Mouse (Mus musculus): Measurements from ENCODE around the gene Neil1. TPM values are rescaled to one million over a fixed set of nuclear protein-coding genes. Genes with fewer than 3 reads are reported as not detected.

The Neil1 gene
- polyA plus RNA-seq, 1 experiment from 2014 or later = 8.1 TPM

DNA sequence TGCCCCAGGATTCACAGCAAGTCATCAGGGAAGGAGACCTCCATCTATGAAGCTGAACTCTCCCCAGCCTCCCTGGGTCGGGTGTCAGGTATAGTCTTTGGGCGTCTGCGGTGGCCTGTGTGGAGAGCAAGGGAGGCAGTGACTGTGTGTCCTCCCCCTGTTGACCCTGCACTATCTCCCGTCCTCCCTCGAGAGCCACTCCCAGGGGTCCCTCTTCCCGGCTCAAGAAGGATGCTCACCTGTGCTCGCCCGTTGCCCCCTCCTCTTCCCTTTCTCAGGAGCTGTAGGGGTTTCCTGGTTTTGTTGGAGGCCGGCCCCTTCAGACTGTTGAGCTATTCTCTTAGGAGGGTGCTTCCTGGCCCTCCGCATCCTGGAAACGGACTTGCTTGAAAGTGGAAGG, 4.9 kb downstream of the Neil1 start:
- Histone ChIP-seq H3K4me3 (ENCODE audit: low read length) (no peak overlapping the region), H3K4me2 (ENCODE audit: low read depth, low read length) (no peak overlapping the region), H3K36me3 (ENCODE audit: control insufficient read depth, insufficient read depth) (peaks cover 18% of the 10 kb centered on the region), H3K27ac (ENCODE audit: low read length) (no peak overlapping the region), H3K9ac (ENCODE audit: low read length) (no peak overlapping the region), H3K9me3 (replicated peaks; ENCODE audit: control insufficient read depth, low read length) (no peaks in the 10 kb centered on the region), H3K4me1 (ENCODE audit: control insufficient read depth, insufficient read depth, low read length) (peaks cover 5% of the 10 kb centered on the region), H3K27me3 (ENCODE audit: control insufficient read depth, insufficient read depth, low read length) (no peaks in the 10 kb centered on the region)
- ATAC-seq (replicated peaks; ENCODE audit: extremely low read depth, insufficient read depth, low FRiP score) = no peak
- 84% methylated on average over 11 of the region's 11 CpGs for WGBS

DNA sequence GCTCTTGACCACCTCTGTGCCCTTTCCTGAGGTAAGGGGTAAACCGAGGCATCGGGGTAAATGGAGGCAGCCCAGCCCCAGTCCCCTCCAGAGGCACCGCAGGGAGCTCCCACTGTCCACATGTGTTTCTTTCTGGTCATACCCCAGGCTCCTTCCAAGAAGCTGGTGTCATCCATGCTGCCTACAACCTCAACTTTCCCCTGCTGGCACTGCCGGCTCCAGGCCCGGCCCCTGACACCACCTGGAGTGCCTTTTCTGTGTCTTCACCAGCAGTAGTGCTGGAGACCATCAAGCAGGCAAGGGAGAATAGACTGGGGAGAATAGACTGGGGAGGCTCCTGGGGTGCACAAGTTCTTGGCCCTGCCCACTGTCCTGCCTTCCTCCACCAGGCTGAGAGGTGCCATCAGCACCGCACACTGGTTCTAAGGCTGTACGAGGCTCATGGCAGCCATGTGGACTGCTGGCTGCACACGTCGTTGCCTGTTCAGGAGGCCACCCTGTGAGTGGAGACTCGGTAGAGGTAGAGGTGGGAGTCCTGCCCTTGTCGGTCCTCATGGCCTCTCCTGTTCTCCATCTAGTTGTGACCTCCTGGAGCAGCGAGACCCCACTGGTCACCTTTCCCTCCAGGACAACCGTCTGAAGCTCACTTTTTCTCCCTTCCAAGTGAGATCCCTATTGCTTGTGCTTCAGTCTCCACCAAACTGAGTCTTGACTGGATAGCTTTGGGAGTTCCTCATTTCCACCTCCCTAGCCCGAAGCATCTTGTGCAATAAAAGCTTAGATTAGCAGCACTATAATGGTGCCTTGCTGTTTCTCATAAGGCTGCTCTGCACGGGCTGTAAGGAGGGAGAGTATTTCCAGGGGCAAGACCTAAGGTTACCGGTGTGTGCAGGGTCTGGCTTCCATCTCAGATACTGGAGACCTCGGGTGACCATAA, 6.4 kb downstream of the Neil1 start:
- no peaks in the 10 kb centered on the region for H3K9me3 ChIP-seq (replicated peaks; ENCODE audit: control insufficient read depth, low read length)
- H3K36me3 ChIP-seq (ENCODE audit: control insufficient read depth, insufficient read depth) = peaks cover 28% of the 10 kb centered on the region
- WGBS = 79% methylated on average over 17 of the region's 17 CpGs

DNA sequence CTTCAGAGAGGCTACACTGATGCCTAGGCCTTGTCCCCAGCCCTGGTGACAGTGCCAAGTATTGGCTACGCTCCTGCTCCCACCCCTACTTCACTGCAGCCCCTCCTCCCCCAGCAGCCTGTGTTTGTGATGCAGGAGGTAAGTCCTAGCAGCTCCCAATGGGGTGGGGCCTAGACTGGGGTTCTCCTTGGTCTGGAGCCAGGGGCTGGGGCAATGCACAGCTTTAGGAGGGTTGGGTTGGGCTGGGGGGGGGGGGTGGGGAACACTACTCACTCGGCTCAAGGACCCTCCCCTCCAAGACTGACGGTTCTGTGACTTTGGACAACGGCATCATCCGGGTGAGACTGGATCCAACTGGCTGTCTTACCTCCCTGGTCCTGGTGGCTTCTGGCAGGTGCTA, 8.5 kb downstream of the Neil1 start:
- 90% methylated on average over 5 of the region's 5 CpGs for WGBS
- Histone ChIP-seq H3K36me3 (ENCODE audit: control insufficient read depth, insufficient read depth) (peaks cover 28% of the 10 kb centered on the region), H3K27me3 (ENCODE audit: control insufficient read depth, insufficient read depth, low read length) (no peaks in the 10 kb centered on the region), H3K4me2 (ENCODE audit: low read depth, low read length) (no peak overlapping the region), H3K4me3 (ENCODE audit: low read length) (no peak overlapping the region), H3K27ac (ENCODE audit: low read length) (no peak overlapping the region), H3K9ac (ENCODE audit: low read length) (no peak overlapping the region), H3K9me3 (replicated peaks; ENCODE audit: control insufficient read depth, low read length) (no peaks in the 10 kb centered on the region), H3K4me1 (ENCODE audit: control insufficient read depth, insufficient read depth, low read length) (no peaks in the 10 kb centered on the region)
- ATAC-seq (replicated peaks; ENCODE audit: extremely low read depth, insufficient read depth, low FRiP score) = no peak

More for the DNA sequence above, 6.4 kb downstream of the Neil1 start:
- H3K27ac ChIP-seq (ENCODE audit: low read length) = no peak overlapping the region
- no peak for ATAC-seq (replicated peaks; ENCODE audit: extremely low read depth, insufficient read depth, low FRiP score)
- no peak overlapping the region for H3K4me3 ChIP-seq (ENCODE audit: low read length)
- H3K4me2 ChIP-seq (ENCODE audit: low read depth, low read length) = no peak overlapping the region
- H3K9ac ChIP-seq (ENCODE audit: low read length) = no peak overlapping the region
- H3K27me3 ChIP-seq (ENCODE audit: control insufficient read depth, insufficient read depth, low read length) = no peaks in the 10 kb centered on the region
- no peaks in the 10 kb centered on the region for H3K4me1 ChIP-seq (ENCODE audit: control insufficient read depth, insufficient read depth, low read length)

GRCm38 (mm10) chr9:57139110-57139509, 9.0 kb downstream of the Neil1 start:
- no peaks in the 10 kb centered on the region for H3K4me1 ChIP-seq (ENCODE audit: control insufficient read depth, insufficient read depth, low read length)
- peaks cover 28% of the 10 kb centered on the region for H3K36me3 ChIP-seq (ENCODE audit: control insufficient read depth, insufficient read depth)
- ATAC-seq (replicated peaks; ENCODE audit: extremely low read depth, insufficient read depth, low FRiP score) = no peak
- no peak overlapping the region for H3K9ac ChIP-seq (ENCODE audit: low read length)
- H3K9me3 ChIP-seq (replicated peaks; ENCODE audit: control insufficient read depth, low read length) = no peaks in the 10 kb centered on the region
- H3K27ac ChIP-seq (ENCODE audit: low read length) = no peak overlapping the region
- H3K27me3 ChIP-seq (ENCODE audit: control insufficient read depth, insufficient read depth, low read length) = no peaks in the 10 kb centered on the region
- 89% methylated on average over 9 of the region's 9 CpGs for WGBS
- H3K4me3 ChIP-seq (ENCODE audit: low read length) = no peak overlapping the region
- H3K4me2 ChIP-seq (ENCODE audit: low read depth, low read length) = no peak overlapping the region

- Histone ChIP-seq H3K27ac (ENCODE audit: low read length) (no peak overlapping the region), H3K4me2 (ENCODE audit: low read depth, low read length) (no peak overlapping the region), H3K9ac (ENCODE audit: low read length) (no peak overlapping the region), H3K9me3 (replicated peaks; ENCODE audit: control insufficient read depth, low read length) (no peaks in the 10 kb centered on the region), H3K36me3 (ENCODE audit: control insufficient read depth, insufficient read depth) (peaks cover 28% of the 10 kb centered on the region), H3K4me1 (ENCODE audit: control insufficient read depth, insufficient read depth, low read length) (no peaks in the 10 kb centered on the region), H3K27me3 (ENCODE audit: control insufficient read depth, insufficient read depth, low read length) (no peaks in the 10 kb centered on the region), H3K4me3 (ENCODE audit: low read length) (no peak overlapping the region)
- ATAC-seq (replicated peaks; ENCODE audit: extremely low read depth, insufficient read depth, low FRiP score) = no peak
- 90% methylated on average over 6 of the region's 6 CpGs for WGBS
Observed at GRCm38 (mm10) chr9:57138507-57138906, 9.6 kb downstream of the Neil1 start.

- WGBS = 86% methylated on average over 9 of the region's 9 CpGs
- Histone ChIP-seq H3K9ac (ENCODE audit: low read length) (no peak overlapping the region), H3K36me3 (ENCODE audit: control insufficient read depth, insufficient read depth) (peaks cover 28% of the 10 kb centered on the region), H3K27ac (ENCODE audit: low read length) (no peak overlapping the region), H3K27me3 (ENCODE audit: control insufficient read depth, insufficient read depth, low read length) (no peaks in the 10 kb centered on the region), H3K4me1 (ENCODE audit: control insufficient read depth, insufficient read depth, low read length) (no peaks in the 10 kb centered on the region), H3K4me2 (ENCODE audit: low read depth, low read length) (no peak overlapping the region), H3K4me3 (ENCODE audit: low read length) (no peak overlapping the region), H3K9me3 (replicated peaks; ENCODE audit: control insufficient read depth, low read length) (no peaks in the 10 kb centered on the region)
- no peak for ATAC-seq (replicated peaks; ENCODE audit: extremely low read depth, insufficient read depth, low FRiP score)
Observed at GRCm38 (mm10) chr9:57137777-57138176, 10.3 kb downstream of the Neil1 start.

- Histone ChIP-seq H3K4me1 (ENCODE audit: control insufficient read depth, insufficient read depth, low read length) (no peaks in the 10 kb centered on the region), H3K4me3 (ENCODE audit: low read length) (no peak overlapping the region), H3K9ac (ENCODE audit: low read length) (no peak overlapping the region), H3K9me3 (replicated peaks; ENCODE audit: control insufficient read depth, low read length) (no peaks in the 10 kb centered on the region), H3K36me3 (ENCODE audit: control insufficient read depth, insufficient read depth) (peaks cover 26% of the 10 kb centered on the region), H3K27me3 (ENCODE audit: control insufficient read depth, insufficient read depth, low read length) (no peaks in the 10 kb centered on the region), H3K27ac (ENCODE audit: low read length) (no peak overlapping the region), H3K4me2 (ENCODE audit: low read depth, low read length) (no peak overlapping the region)
- ATAC-seq (replicated peaks; ENCODE audit: extremely low read depth, insufficient read depth, low FRiP score) = no peak
- 85% methylated on average over 6 of the region's 6 CpGs for WGBS
Observed at GRCm38 (mm10) chr9:57137246-57137645, 10.9 kb downstream of the Neil1 start.

DNA sequence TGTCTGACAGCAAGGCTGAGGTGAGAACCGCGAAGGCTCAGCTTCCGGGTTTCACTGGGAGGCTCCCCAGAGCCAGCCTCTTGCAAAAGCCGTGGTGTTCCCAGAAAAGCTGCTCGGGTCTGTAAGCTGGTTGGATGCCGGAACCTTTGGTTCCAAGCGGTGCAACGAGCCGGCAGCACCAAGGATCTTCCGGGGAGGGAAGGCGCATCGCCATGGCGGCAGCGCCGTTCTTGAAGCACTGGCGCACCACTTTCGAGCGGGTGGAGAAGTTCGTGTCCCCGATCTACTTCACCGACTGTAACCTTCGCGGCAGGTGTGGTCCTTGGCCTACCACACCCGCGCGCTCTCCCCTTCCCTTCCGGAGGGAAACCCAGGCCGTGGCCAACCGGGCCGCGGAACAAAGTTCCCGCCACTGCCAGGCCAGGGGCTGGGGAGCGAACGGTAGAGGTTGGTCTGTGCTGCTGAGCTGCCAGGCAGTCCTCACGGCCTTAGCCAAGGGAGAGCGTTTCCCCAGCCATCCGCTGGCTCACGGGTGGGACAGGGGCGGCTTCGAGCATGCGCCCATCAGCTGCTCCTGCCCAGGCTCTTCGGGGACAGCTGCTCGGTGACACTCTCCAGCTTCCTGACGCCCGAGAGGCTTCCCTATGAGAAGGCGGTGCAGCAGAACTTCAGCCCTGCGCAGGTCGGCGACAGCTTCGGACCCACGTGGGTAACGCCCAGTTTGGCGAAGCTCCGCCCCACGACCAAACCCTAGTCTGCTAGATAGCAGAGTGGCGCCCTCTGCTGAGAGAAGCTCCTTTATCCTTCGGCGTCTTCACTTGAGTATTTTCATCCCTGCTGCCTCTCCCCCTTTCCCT, 17.3 kb downstream of the Neil1 start, which contains the start of gene Man2c1:
TSS of gene Man2c1 (plus strand) at position 114 of the 857 bp plus-strand sequence.
- peak within 1 kb of the TSS; percentile 83 for H3K4me2 ChIP-seq (ENCODE audit: low read depth, low read length)
- H3K4me1 ChIP-seq (ENCODE audit: control insufficient read depth, insufficient read depth, low read length) = peaks cover 8% of the 10 kb centered on the region
- H3K9me3 ChIP-seq (replicated peaks; ENCODE audit: control insufficient read depth, low read length) = no peaks in the 10 kb centered on the region
- peaks cover 14% of the 10 kb centered on the region for H3K36me3 ChIP-seq (ENCODE audit: control insufficient read depth, insufficient read depth)
- ATAC-seq (replicated peaks; ENCODE audit: extremely low read depth, insufficient read depth, low FRiP score) = peak; percentile 93
- peak within 1 kb of the TSS; percentile 81 for H3K4me3 ChIP-seq (ENCODE audit: low read length)
- under 1% methylated on average over 58 of the region's 58 CpGs for WGBS
- H3K9ac ChIP-seq (ENCODE audit: low read length) = peak within 1 kb of the TSS; percentile 92
- no peaks in the 10 kb centered on the region for H3K27me3 ChIP-seq (ENCODE audit: control insufficient read depth, insufficient read depth, low read length)
- H3K27ac ChIP-seq (ENCODE audit: low read length) = peak within 1 kb of the TSS; percentile 99

GRCm38 (mm10) chr9:57129641-57130040, 18.5 kb downstream of the Neil1 start:
- H3K4me1 ChIP-seq (ENCODE audit: control insufficient read depth, insufficient read depth, low read length) = peaks cover 8% of the 10 kb centered on the region
- peak overlapping the region; percentile 81 for H3K4me3 ChIP-seq (ENCODE audit: low read length)
- H3K4me2 ChIP-seq (ENCODE audit: low read depth, low read length) = peak overlapping the region; percentile 83
- peak overlapping the region; percentile 92 for H3K9ac ChIP-seq (ENCODE audit: low read length)
- H3K9me3 ChIP-seq (replicated peaks; ENCODE audit: control insufficient read depth, low read length) = no peaks in the 10 kb centered on the region
- H3K27ac ChIP-seq (ENCODE audit: low read length) = no peak overlapping the region; the same call in 1 of the 2 replicates
- no peak for ATAC-seq (replicated peaks; ENCODE audit: extremely low read depth, insufficient read depth, low FRiP score)
- H3K27me3 ChIP-seq (ENCODE audit: control insufficient read depth, insufficient read depth, low read length) = no peaks in the 10 kb centered on the region
- H3K36me3 ChIP-seq (ENCODE audit: control insufficient read depth, insufficient read depth) = peaks cover 23% of the 10 kb centered on the region

Measured in heart, embryonic 16.5 days (tissue).